Mouse (Mus musculus): ENCODE measurements around the gene Mapk11. TPM values are rescaled to one million over a fixed set of nuclear protein-coding genes. Genes with fewer than 3 reads are reported as not detected.
A peak's percentile ranks its signal among the peaks of the same experiment; 100 is the strongest.

Mapk11 gene
- 3.8 and 4.0 TPM in 2 replicates for polyA plus RNA-seq (2015; fragmentation: Nextera tagmentation; extraction: Ambion mirVana)

DNA sequence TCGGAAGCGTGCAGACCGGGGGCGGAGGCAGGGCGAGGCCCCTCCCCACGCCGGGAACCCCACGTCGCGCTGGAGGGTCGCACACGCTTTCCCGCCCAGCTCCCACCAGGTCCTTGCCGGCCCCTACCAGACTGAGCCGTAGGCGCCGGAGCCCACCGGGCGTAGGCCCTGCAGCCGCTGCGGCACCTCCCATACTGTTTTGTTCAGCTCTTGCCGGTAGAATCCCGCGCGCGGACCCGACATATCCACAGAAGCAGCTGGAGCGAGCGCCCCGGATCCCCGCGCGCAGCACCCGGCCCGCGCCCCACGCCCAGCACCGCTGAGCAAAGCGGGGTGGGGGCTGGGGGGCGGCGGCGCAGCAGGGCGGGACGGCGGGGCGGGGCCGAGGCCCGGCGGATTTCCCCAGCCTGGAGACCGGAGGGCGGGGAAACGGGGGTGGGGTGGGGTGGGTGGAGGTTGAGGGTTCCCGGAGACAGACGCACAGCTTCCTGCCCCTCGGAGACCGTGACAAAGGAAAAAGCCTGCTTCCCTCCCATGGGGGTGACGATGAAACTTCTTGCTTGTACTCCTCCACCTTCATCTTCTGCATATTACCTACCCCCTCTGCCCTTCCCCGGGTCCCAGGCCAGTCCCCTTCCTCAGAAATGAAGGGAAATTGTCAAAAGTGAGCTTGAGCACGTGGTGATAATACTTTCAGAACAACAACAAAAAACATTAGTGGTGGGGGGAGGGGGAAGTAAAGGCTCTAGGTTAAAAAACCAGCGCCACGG lies at the start of gene Mapk11:
Gene Mapk11 (minus strand): TSS at position 358 of the 770 bp plus-strand sequence.
- Histone ChIP-seq H3K9ac (peak within 1 kb of the TSS; percentile 83), H3K4me3 (peak within 1 kb of the TSS; percentile 69), H3K4me2 (peak within 1 kb of the TSS; percentile 83), H3K9me3 (no peaks in the 10 kb centered on the region), H3K4me1 (peaks cover 33% of the 10 kb centered on the region), H3K36me3 (peaks cover 13% of the 10 kb centered on the region), H3K27ac (replicated peaks) (no peak within 1 kb of the TSS; the same call in 1 of the 2 replicates), H3K27me3 (replicated peaks) (peaks cover 64% of the 10 kb centered on the region)
- 0 out of 2 replicates have a peak, but pooled peaks have one; percentile 21 for ATAC-seq (ENCODE audit: extremely low read depth, insufficient number of reproducible peaks, low FRiP score, low TSS enrichment)
- WGBS = 1% methylated on average over 61 of the region's 61 CpGs

DNA sequence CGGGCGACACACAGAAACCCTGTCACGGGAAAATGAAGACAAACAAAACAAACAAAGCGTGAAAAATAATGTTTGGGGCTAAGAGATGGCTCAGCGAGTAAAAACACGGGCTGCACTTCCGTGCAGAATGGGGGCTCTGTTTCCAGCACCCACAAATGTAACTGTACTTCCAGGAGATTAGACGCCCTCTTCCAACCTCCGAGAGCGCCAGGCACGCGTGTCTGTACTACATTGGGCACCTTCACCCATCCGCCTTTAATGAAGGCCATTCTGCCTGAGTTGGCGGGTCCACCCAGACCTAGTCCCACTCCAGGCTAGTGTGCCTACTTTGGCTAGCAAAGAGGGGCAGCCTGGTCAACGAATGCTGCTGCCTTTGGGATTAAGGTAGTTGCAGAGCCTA lies 47.6 kb upstream of the Mapk11 start:
- H3K27ac ChIP-seq (replicated peaks) = peak overlapping the region; percentile 99
- H3K4me3 ChIP-seq = peak overlapping the region; percentile 98
- H3K9me3 ChIP-seq = no peaks in the 10 kb centered on the region
- peaks cover 19% of the 10 kb centered on the region for H3K4me1 ChIP-seq
- peak overlapping the region; percentile 77 for H3K4me2 ChIP-seq
- peak overlapping the region; percentile 99 for H3K9ac ChIP-seq
- H3K27me3 ChIP-seq (replicated peaks) = no peaks in the 10 kb centered on the region
- 0 out of 2 replicates have a peak, but pooled peaks cover 2% of the 10 kb centered on the region for H3K36me3 ChIP-seq
- ATAC-seq (ENCODE audit: extremely low read depth, insufficient number of reproducible peaks, low FRiP score, low TSS enrichment) = no peak
- 67% methylated on average over 15 of the region's 15 CpGs for WGBS

DNA sequence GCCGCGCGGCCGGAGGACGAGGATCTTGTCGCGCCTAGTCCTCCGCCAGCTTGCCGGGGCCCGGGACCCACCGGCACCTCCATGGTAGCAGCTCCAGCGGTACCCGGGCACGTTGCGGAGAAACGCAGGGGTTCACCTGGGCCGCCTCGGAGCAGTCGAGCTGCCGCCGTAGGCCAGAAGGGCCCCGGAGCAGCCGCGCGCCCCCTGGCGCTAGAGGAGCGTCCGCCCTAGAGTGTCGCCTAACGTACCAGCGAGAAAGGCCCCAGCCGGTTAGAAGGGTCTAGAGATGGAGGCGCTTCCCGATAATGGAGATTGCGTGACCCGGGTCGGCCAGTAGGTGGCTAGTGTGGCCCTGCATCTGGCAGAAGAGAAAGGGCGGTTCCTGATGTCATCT lies 46.9 kb upstream of the Mapk11 start, which contains the start of gene Dennd6b:
Gene Dennd6b (minus strand): TSS at position 184 of the 394 bp plus-strand sequence.
- Histone ChIP-seq H3K9ac (peak within 1 kb of the TSS; percentile 99), H3K4me1 (peaks cover 19% of the 10 kb centered on the region), H3K27me3 (replicated peaks) (no peaks in the 10 kb centered on the region), H3K27ac (replicated peaks) (peak within 1 kb of the TSS; percentile 99), H3K9me3 (no peaks in the 10 kb centered on the region), H3K4me3 (peak within 1 kb of the TSS; percentile 98), H3K36me3 (peaks cover 2% of the 10 kb centered on the region; the same call in 1 of the 2 replicates), H3K4me2 (peak within 1 kb of the TSS; percentile 77)
- peak; percentile 96 for ATAC-seq (ENCODE audit: extremely low read depth, insufficient number of reproducible peaks, low FRiP score, low TSS enrichment)
- WGBS = under 1% methylated on average over 38 of the region's 38 CpGs

DNA sequence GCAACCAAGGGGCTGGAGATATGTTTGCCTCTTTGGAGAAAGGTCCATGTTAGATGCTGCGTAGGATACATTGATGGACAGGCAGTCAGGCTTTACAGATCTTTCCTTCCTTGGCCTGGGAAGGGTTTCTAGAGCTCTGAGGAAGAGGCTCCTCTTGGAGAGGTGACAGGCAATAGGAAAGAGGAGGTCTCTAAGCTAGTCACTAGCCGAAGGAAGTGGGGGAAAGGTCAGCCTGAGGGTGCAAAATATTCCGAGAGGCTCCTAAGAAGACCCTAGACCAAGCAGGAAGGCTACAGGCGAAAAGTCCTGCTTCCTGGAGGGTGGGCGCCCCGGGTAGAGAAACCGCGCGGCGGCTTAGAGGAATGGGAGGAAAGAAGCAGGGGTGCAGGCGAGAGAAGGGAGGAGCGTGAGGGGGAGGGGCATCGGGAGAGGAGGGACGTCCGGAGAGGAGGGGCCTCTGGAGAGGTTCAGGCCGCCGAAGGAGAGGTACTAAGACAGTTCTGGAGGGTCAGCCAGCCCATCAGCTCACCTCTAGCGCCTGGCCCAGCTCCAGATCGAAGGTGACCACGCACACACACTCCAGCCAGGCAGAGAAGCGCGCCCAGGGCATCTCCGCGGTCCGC lies 46.4 kb upstream of the Mapk11 start:
- peaks cover 2% of the 10 kb centered on the region; the same call in 1 of the 2 replicates for H3K36me3 ChIP-seq
- no peaks in the 10 kb centered on the region for H3K27me3 ChIP-seq (replicated peaks)
- ATAC-seq (ENCODE audit: extremely low read depth, insufficient number of reproducible peaks, low FRiP score, low TSS enrichment) = peak; percentile 87
- peak overlapping the region; percentile 77 for H3K4me2 ChIP-seq
- peak overlapping the region; percentile 99 for H3K9ac ChIP-seq
- H3K9me3 ChIP-seq = no peaks in the 10 kb centered on the region
- peak overlapping the region; percentile 98 for H3K4me3 ChIP-seq
- under 1% methylated on average over 25 of the region's 25 CpGs for WGBS
- H3K4me1 ChIP-seq = peaks cover 19% of the 10 kb centered on the region
- peak overlapping the region; percentile 99 for H3K27ac ChIP-seq (replicated peaks)

DNA sequence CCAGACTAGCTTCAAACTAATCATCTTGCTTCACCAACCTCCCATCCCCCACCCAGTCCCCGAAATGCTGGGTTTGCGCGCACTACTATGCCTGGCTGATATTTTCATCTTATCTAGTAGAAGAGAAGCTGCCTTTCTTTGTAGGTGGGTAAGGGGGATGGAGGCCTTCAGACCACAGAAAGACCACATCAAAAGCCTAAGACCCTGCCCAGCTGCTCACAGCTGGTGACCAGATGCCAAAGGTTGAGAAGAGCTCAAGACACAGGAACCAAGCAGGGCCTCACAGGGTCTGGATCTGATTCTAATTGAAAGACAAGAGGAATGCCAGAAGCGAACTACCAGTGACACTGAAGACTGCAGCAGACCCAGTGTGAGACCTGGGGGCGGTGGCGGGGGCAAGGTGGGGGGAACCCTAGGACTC lies 45.8 kb upstream of the Mapk11 start:
- Histone ChIP-seq H3K36me3 (peaks cover 7% of the 10 kb centered on the region; the same call in 1 of the 2 replicates), H3K9ac (peak overlapping the region; percentile 99), H3K4me2 (peak overlapping the region; percentile 77), H3K4me1 (peaks cover 19% of the 10 kb centered on the region), H3K27me3 (replicated peaks) (no peaks in the 10 kb centered on the region), H3K9me3 (no peaks in the 10 kb centered on the region), H3K27ac (replicated peaks) (peak overlapping the region; percentile 99), H3K4me3 (peak overlapping the region; percentile 98)
- 28% methylated on average over 6 of the region's 6 CpGs for WGBS
- ATAC-seq (ENCODE audit: extremely low read depth, insufficient number of reproducible peaks, low FRiP score, low TSS enrichment) = no peak

DNA sequence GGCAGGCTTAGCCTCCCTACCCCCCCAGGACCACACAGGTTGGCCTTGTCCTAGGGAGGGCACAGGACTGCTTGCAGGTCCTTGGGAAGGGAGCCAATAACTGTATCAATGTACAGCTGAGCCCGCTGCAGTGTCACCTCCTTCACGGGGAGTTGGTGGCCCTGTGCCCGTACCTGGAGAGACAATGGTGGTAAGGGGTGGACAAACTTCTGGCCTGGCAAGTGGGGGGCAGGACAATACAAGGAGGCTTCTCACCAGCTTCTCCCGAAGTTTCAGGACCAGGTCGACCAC lies 35.5 kb upstream of the Mapk11 start:
- no peak overlapping the region for H3K9ac ChIP-seq
- no peaks in the 10 kb centered on the region for H3K27me3 ChIP-seq (replicated peaks)
- no peak for ATAC-seq (ENCODE audit: extremely low read depth, insufficient number of reproducible peaks, low FRiP score, low TSS enrichment)
- H3K4me2 ChIP-seq = no peak overlapping the region
- no peak overlapping the region for H3K4me3 ChIP-seq
- no peak overlapping the region for H3K27ac ChIP-seq (replicated peaks)
- H3K36me3 ChIP-seq = peaks cover 41% of the 10 kb centered on the region
- no peaks in the 10 kb centered on the region for H3K9me3 ChIP-seq
- WGBS = 90% methylated on average over 5 of the region's 5 CpGs
- peaks cover 21% of the 10 kb centered on the region for H3K4me1 ChIP-seq

DNA sequence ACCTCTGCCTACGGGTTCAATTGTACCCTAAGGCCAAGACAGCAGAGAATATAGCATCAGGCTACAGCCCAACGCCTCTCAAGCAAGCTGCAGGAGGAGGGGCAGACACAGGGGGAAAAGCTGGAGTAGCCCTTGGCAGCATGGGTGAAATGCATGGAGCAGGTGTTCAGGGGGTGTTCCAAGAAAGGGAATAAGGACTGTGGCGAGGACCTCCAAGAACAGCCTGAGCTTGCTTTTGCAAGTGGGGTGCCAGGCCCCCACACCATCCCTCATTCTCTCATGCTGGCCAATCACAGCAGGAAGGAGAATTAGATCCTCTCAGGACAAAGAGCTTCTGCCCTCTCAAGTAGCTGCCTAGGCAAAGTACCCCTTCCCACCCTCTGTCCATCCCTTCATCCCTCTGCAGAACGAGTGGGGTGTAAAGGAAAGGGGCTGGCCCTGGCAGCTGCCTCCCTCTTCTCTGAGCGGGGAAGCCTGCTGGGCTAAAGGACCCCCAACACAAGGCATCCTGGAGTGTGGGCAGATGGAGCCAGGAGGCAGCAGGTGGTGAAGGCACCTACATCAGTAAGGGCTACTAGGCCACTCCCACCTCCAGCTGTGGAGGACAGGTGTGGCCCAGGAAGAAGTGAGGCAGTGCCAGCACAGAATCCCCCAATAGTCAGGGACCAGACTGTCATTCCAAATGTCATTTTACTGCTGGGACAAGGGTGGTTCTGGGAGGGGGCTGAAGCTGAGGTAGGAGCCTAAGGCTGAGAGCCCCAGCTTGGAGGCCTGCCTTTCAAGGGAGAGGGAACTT lies 34.9 kb upstream of the Mapk11 start:
- Histone ChIP-seq H3K4me2 (no peak overlapping the region), H3K9ac (no peak overlapping the region), H3K9me3 (no peaks in the 10 kb centered on the region), H3K36me3 (peaks cover 36% of the 10 kb centered on the region), H3K27me3 (replicated peaks) (no peaks in the 10 kb centered on the region), H3K27ac (replicated peaks) (no peak overlapping the region), H3K4me1 (peaks cover 26% of the 10 kb centered on the region), H3K4me3 (no peak overlapping the region)
- ATAC-seq (ENCODE audit: extremely low read depth, insufficient number of reproducible peaks, low FRiP score, low TSS enrichment) = no peak
- 68% methylated on average over 5 of the region's 5 CpGs for WGBS

DNA sequence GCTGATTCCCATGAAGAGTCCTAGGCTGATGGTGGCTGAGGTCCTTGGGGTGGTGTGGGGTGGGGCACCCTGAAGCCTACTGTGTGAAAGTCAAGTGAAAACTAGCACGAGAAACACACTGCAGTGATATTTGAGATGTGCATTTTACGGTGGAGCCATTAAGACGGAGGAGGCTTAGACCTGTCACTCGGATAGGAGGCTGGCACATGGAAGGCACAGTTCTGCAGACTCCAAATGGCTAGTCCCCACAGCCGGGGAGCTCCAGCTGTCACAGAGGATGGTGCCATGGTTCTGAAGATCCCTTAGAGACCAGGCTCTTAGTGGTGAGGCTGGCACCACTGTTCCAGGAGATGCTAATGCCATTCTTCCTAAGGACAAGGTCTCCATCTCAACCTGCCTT lies 33.4 kb upstream of the Mapk11 start:
- Histone ChIP-seq H3K27me3 (replicated peaks) (no peaks in the 10 kb centered on the region), H3K27ac (replicated peaks) (peak overlapping the region; percentile 95), H3K4me2 (0 out of 2 replicates have a peak overlapping the region, but pooled peaks have one; percentile 92), H3K9me3 (no peaks in the 10 kb centered on the region), H3K36me3 (peaks cover 23% of the 10 kb centered on the region), H3K4me3 (no peak overlapping the region), H3K4me1 (peaks cover 41% of the 10 kb centered on the region), H3K9ac (0 out of 2 replicates have a peak overlapping the region, but pooled peaks have one; percentile 5)
- ATAC-seq (ENCODE audit: extremely low read depth, insufficient number of reproducible peaks, low FRiP score, low TSS enrichment) = no peak
- 63% methylated on average over 5 of the region's 5 CpGs for WGBS

DNA sequence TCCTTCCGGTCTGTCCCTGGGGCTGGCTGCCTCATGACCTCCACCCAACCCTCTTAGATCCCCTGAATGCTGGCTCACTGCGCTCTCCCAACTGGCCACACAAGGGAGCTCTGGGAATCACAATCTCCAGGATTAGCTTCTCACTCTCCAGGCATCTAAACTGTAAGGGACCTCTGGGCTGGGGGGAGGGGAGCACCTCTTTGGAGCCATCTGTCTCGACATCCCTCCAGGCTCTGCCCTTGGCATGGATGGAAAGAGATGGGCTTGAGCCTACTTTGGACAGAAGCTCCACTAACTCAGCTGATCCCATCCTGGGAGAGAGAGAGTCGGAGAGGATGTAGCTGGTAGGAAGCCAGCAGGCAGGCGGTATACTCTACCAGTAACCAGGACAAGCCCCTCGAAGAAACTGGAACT lies 32.9 kb upstream of the Mapk11 start:
- Histone ChIP-seq H3K4me3 (no peak overlapping the region), H3K36me3 (peaks cover 20% of the 10 kb centered on the region), H3K9me3 (no peaks in the 10 kb centered on the region), H3K27me3 (replicated peaks) (no peaks in the 10 kb centered on the region), H3K4me1 (peaks cover 46% of the 10 kb centered on the region), H3K4me2 (peak overlapping the region; percentile 92), H3K27ac (replicated peaks) (peak overlapping the region; percentile 95), H3K9ac (0 out of 2 replicates have a peak overlapping the region, but pooled peaks have one; percentile 5)
- no peak; the same call in 1 of the 2 replicates for ATAC-seq (ENCODE audit: extremely low read depth, insufficient number of reproducible peaks, low FRiP score, low TSS enrichment)
- 18% methylated on average over 6 of the region's 6 CpGs for WGBS

DNA sequence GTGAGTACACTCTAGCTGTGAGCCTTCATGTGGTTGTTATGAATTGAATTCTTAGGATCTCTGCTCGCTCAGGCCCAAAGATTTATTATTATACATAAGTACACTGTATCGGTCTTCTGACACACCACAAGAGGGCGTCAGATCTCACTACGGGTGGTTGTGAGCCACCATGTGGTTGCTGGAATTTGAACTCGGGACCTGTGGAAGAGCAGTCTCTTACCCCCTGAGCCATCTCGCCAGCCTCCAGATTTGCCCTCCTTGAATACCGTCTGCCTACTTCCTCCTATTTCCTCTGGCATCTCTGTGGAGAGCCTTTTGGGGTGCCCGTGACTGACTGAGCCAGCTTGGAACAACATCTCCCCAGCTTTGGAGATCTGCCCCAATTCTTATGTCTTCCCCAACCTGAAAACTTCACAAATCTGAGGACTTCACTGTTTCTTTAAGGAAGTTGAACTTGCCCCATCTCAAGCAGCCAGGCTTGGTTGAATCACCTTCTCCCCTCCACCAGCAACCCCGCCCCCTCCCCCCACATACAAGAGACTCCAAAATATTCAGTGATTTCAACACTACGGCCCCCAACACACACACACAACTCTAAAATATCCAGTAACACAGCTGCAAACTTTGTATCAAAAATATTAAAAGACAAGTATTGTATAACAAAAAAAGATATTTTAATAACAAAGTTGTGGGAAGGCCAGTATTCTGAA lies 32.3 kb upstream of the Mapk11 start:
- peaks cover 14% of the 10 kb centered on the region for H3K36me3 ChIP-seq
- peak overlapping the region; percentile 82 for H3K4me3 ChIP-seq
- peak overlapping the region; percentile 92 for H3K4me2 ChIP-seq
- H3K9me3 ChIP-seq = no peaks in the 10 kb centered on the region
- 54% methylated on average over 10 of the region's 10 CpGs for WGBS
- no peak for ATAC-seq (ENCODE audit: extremely low read depth, insufficient number of reproducible peaks, low FRiP score, low TSS enrichment)
- peaks cover 52% of the 10 kb centered on the region for H3K4me1 ChIP-seq
- no peaks in the 10 kb centered on the region for H3K27me3 ChIP-seq (replicated peaks)
- peak overlapping the region; percentile 96 for H3K9ac ChIP-seq
- H3K27ac ChIP-seq (replicated peaks) = peak overlapping the region; percentile 95

Data from heart, embryonic 13.5 days (tissue).